Mouse (Mus musculus) gastrocnemius, adult 18-20 months (tissue): Measurements from ENCODE around the gene Bcl2a1c. TPM values are rescaled to one million over a fixed set of nuclear protein-coding genes. Genes with fewer than 3 reads are reported as not detected.
"Not testable (repeated sequence)": the region's sequence is repeated elsewhere in the genome, so short reads cannot be mapped to it uniquely, and the experiment has no call there.

Experiments
- DNase-seq: peaks from one replicate; pipeline ENCODE4 v3.0.0; 2021; ENCODE audit warnings: low spot score
- long read RNA-seq, 2 experiments: library from polyadenylated mRNA; stranded (forward); transcript quantifications; one replicate each; pipeline ENCODE4 v2.0.0; 2021
- total RNA-seq, 2 experiments: library from RNA; stranded (reverse); gene quantifications; 2 replicates each; pipeline ENCODE4 v1.2.3; 2021

The Bcl2a1c gene
- total RNA-seq, result not detected
- long read RNA-seq, experiment 1, result 0 reads
- long read RNA-seq, experiment 2, result 0 reads

GRCm38 (mm10) chr9:114329855-114330254 lies at the start of gene Bcl2a1c:
Gene Bcl2a1c (plus strand): TSS chr9:114330135.
- not testable (repeated sequence) for DNase-seq

- DNase-seq, result not testable (repeated sequence)
Measured at GRCm38 (mm10) chr9:114305957-114306356, 24.0 kb upstream of the Bcl2a1c start.

DNA sequence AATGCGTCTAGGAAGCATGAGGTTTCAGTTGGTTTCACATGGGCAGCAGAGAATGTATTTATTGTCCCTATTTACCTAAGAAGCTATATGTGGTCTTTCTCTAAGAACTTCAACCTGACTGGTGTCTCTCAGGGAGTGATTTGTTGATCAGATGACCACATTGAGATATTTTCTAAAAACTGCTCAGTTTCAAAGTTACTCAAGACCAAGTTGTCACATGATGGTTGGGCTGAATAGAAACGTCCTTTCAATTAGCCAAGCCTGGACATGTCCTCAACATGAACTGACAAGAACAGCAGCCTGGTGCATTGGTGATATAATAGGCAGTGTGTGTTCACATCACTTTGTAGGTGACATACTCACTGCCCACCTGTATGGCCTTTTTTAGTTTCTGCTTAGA lies 18.2 kb upstream of the Bcl2a1c start:
- DNase-seq, result not testable (repeated sequence)

DNA sequence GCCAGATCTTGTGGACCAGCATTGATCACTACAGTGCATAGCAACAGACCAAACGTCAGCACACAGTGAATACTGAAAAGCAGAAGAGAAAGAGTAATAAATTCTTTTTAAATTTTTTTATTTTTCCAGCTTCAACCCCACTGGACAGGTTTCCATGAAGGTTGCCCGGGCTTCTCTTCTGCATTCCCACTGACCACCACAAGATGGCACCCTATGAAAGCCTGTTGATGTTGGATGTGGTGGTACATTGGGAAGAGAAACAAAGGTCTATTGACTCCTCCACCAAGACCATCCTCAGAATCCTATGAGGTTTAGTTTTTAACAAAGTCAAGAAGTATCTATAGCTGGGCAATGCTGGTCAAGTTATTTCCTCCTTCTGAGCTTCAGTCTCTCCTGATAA lies 11.9 kb upstream of the Bcl2a1c start:
- DNase-seq, result peak; percentile 26

GRCm38 (mm10) chr9:114326011-114326748 lies 3.8 kb upstream of the Bcl2a1c start:
- no peak for DNase-seq

- not testable (repeated sequence) for DNase-seq
Measured at GRCm38 (mm10) chr9:114328332-114328731, 1.6 kb upstream of the Bcl2a1c start.

GRCm38 (mm10) chr9:114367783-114368470 lies 38.0 kb downstream of the Bcl2a1c start:
- peak; percentile 67 for DNase-seq

- no peak for DNase-seq
Measured at GRCm38 (mm10) chr9:114368471-114368858, 38.5 kb downstream of the Bcl2a1c start.

GRCm38 (mm10) chr9:114369389-114369788 lies 39.5 kb downstream of the Bcl2a1c start:
- DNase-seq, result not testable (repeated sequence)

DNA sequence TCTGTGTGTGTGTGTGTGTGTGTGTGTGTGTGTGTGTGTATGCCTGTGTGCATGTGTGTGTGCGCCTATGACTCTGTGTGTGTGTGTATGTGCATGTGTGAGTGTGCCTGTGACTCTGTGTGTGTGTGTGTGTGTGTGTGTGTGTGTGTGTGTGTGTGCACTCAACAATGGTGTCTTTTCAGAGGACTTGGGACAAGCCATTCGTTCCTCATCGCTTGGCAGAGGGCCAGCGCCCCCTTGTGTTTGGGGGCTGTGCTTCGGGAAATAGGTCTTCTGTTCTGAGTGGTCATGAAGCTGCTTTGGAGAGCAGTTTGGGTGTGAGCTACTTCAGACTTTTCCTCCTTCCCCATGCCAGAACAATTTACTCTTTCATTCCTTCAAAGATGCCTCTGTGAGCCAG lies 41.8 kb downstream of the Bcl2a1c start:
- DNase-seq, result not testable (repeated sequence)

- DNase-seq, result no peak
Measured at GRCm38 (mm10) chr9:114375276-114375962, 45.5 kb downstream of the Bcl2a1c start.

DNA sequence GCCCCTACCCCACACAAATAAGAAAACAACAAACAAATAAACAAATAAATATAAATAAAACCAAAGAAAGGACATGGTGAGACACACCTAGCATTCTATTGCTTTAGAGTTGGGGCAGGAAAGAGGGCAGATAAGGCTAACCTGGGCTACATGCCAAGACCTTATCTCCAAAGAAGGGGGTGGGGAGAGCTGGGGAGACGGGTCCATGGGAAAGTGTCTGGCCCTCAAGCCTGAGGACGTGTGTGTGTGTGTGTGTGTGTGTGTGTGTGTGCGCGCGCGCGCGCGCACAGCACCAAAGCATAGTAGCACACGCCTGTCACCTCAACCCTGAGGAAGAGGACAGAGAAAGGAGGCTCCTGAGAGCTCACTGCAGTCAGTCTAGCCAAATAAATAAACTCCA lies 47.2 kb downstream of the Bcl2a1c start:
- DNase-seq, result no peak

DNA sequence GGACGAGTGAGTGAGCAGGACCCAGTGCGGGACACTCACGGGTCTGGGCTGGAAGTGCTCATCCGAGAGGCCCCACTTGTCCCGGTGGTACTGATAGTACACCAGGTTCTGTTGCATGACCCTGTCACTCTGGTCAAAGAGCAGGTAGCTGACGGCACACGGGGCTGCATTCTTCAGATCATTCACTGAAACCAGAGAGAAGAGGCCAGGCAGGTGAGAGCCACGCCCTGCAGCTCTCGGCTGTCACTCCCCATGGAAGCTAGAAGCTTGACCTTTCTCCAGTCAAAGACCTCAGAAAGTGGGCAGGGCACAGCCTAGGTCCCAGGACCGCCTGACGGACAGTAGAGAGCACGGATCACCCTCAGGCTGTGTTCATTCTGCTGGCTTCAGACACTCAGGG lies 49.9 kb downstream of the Bcl2a1c start:
- no peak for DNase-seq

Other genes starting within 250 kb of the Bcl2a1c start
- 1 to 10 TPM; 7.1 to 8.0 TPM for gene Crtap, start 60.5 kb downstream of the Bcl2a1c start, total RNA-seq
- gene Glb1, start 70.9 kb downstream of the Bcl2a1c start, total RNA-seq, result 1 to 10 TPM; 2.8 to 3.5 TPM
- gene Tmppe, start 71.0 kb downstream of the Bcl2a1c start, total RNA-seq, result 1 to 10 TPM; 1.3 TPM
- gene Ccr4, start 174.8 kb downstream of the Bcl2a1c start, total RNA-seq, result not detected
- not detected for gene C130032M10Rik, start 185.6 kb downstream of the Bcl2a1c start, total RNA-seq
- gene Trim71, start 234.2 kb downstream of the Bcl2a1c start, total RNA-seq, result not detected